8 mouse cellular contexts compared by ENCODE assay signal in genomic region chr6:137649068-137649480, GRCm38 (mm10). TPM values are rescaled to one million over a fixed set of nuclear protein-coding genes. Genes with fewer than 3 reads are reported as not detected.
A peak's percentile ranks its signal among the peaks of the same experiment; 100 is the strongest.
DNase-seq lines count a peak whose midpoint lies in the region; ATAC-seq and TF ChIP-seq lines count a peak whose summit lies in the region.

No protein-coding gene starts in this region.

- under 1% methylated on average over 50 of the region's 51 CpGs for WGBS in limb, embryonic 10.5 days
- under 1% methylated on average over 48 of the region's 51 CpGs for WGBS in midbrain, embryonic 11.5 days
- under 1% methylated on average over 44 of the region's 51 CpGs for WGBS in small intestine, adult 2 months

- no peaks in the 10 kb centered on the region for H3K9me3 ChIP-seq in limb, embryonic 10.5 days (replicated peaks)
- H3K9me3 ChIP-seq in midbrain, embryonic 11.5 days (ENCODE audit: control insufficient read depth, low read length): no peaks in the 10 kb centered on the region; the same call in 1 of the 2 replicates

- peaks cover 16% of the 10 kb centered on the region for H3K4me1 ChIP-seq in limb, embryonic 10.5 days
- H3K4me1 ChIP-seq in midbrain, embryonic 11.5 days (ENCODE audit: control insufficient read depth, insufficient read depth, low read length): peaks cover 6% of the 10 kb centered on the region; the same call in 1 of the 2 replicates
- H3K4me1 ChIP-seq in small intestine, adult 2 months (ENCODE audit: control insufficient read depth, insufficient read depth, insufficient read length, low read length): peaks cover 5% of the 10 kb centered on the region; the same call in 1 of the 2 replicates

- TF ChIP-seq POLR2A in small intestine, adult 2 months (IDR thresholded peaks at IDR 0.05; ENCODE audit: low read depth, low read length): no peak; the same call in 1 of the 2 replicates

- peak; percentile 90 for DNase-seq in adrenal gland, postnatal 10 days
- DNase-seq in embryo, embryonic 11.5 days (ENCODE audit: low read depth, low spot score): peak; percentile 67
- DNase-seq in heart, adult 11 months: peak; percentile 99
- peak; percentile 87 for DNase-seq in kidney, adult 18-20 months
- DNase-seq in limb, embryonic 10.5 days (ENCODE audit: low spot score): peak; percentile 81
- DNase-seq in midbrain, embryonic 11.5 days (ENCODE audit: low spot score, missing footprints): peak; percentile 97
- no peak for DNase-seq in MN1 (ENCODE audit: low spot score)

- H3K4me2 ChIP-seq in midbrain, embryonic 11.5 days: peak overlapping the region; percentile 93

- H3K9ac ChIP-seq in midbrain, embryonic 11.5 days (ENCODE audit: low read length): peak overlapping the region; percentile 71

- H3K36me3 ChIP-seq in limb, embryonic 10.5 days: no peaks in the 10 kb centered on the region
- H3K36me3 ChIP-seq in midbrain, embryonic 11.5 days (ENCODE audit: control insufficient read depth, insufficient read depth, low read length): no peaks in the 10 kb centered on the region
- no peaks in the 10 kb centered on the region for H3K36me3 ChIP-seq in small intestine, adult 2 months (ENCODE audit: control insufficient read depth, insufficient read depth, low read length)

- ATAC-seq in midbrain, embryonic 11.5 days (ENCODE audit: low FRiP score): peak; percentile 92

- peaks cover 31% of the 10 kb centered on the region for H3K27me3 ChIP-seq in limb, embryonic 10.5 days (ENCODE audit: low read depth, poor library complexity, severe bottlenecking)
- peaks cover 8% of the 10 kb centered on the region for H3K27me3 ChIP-seq in midbrain, embryonic 11.5 days (ENCODE audit: control insufficient read depth, insufficient read depth, low read length)
- H3K27me3 ChIP-seq in small intestine, adult 2 months (ENCODE audit: control insufficient read depth, insufficient read depth, low read length): no peaks in the 10 kb centered on the region

- peak overlapping the region; percentile 79 for H3K4me3 ChIP-seq in limb, embryonic 10.5 days
- peak overlapping the region; percentile 76 for H3K4me3 ChIP-seq in midbrain, embryonic 11.5 days (ENCODE audit: low read depth, low read length)
- H3K4me3 ChIP-seq in small intestine, adult 2 months (ENCODE audit: low read depth, low read length): peak overlapping the region; percentile 72

- peak; percentile 50; the same call in 1 of the 2 replicates for TF ChIP-seq CTCF in small intestine, adult 2 months (IDR thresholded peaks at IDR 0.05; ENCODE audit: extremely low read depth, insufficient read length, insufficient replicate concordance, low read depth, low read length)

- peak overlapping the region; percentile 87 for H3K27ac ChIP-seq in limb, embryonic 10.5 days
- no peak overlapping the region for H3K27ac ChIP-seq in midbrain, embryonic 11.5 days (ENCODE audit: low read depth, low read length)
- no peak overlapping the region for H3K27ac ChIP-seq in small intestine, adult 2 months (ENCODE audit: insufficient read depth, low read depth, low read length)

RNA-seq across cellular contexts. Expression of gene Eps8, which starts 5.6 kb away (rescaled TPM):
- total RNA-seq in adrenal gland, postnatal 10 days (2021): 10 to 100 TPM; 23.3 to 26.0 TPM
- 4.8 and 7.0 TPM in 2 replicates for polyA plus RNA-seq in limb, embryonic 10.5 days (2016; fragmentation: Nextera tagmentation; extraction: Ambion mirVana)
- 6.7 and 6.8 TPM in 2 replicates for polyA plus RNA-seq in midbrain, embryonic 11.5 days (2014; fragmentation: Nextera tagmentation; extraction: Ambion mirVana)
- 21.9 and 66.0 TPM in 2 replicates for polyA plus RNA-seq in small intestine, adult 2 months (2012; rRNA removed)
